In genomic region chr3:93360045-93360444, GRCm38 (mm10) we compare ENCODE assay signal across 9 mouse cellular contexts. TPM values are rescaled to one million over a fixed set of nuclear protein-coding genes. Genes with fewer than 3 reads are reported as not detected.
DNase-seq lines count a peak whose midpoint lies in the region; ATAC-seq and TF ChIP-seq lines count a peak whose summit lies in the region.
"Had no signal": no experiment of that assay in that cellular context is flagged by ENCODE, and none has a peak within 500 bp of the region (broad histone marks: within the 10 kb centered on the region; RNA-seq: fewer than 3 reads in every experiment).

No protein-coding gene starts in this region.

- no peak for ATAC-seq in cerebellum, adult (ENCODE audit: insufficient number of reproducible peaks, low FRiP score, low TSS enrichment)
- ATAC-seq in common myeloid progenitor, adult 5-6 weeks (replicated peaks; ENCODE audit: low read depth, poor library complexity, severe bottlenecking): peak; percentile 84
- ATAC-seq in midbrain, embryonic 14.5 days (ENCODE audit: low FRiP score, low TSS enrichment): no peak

- H3K4me3 ChIP-seq in ES-Bruce4 (ENCODE audit: low read depth, low read length): no peak overlapping the region
- no peak overlapping the region for H3K4me3 ChIP-seq in midbrain, embryonic 14.5 days (replicated peaks; ENCODE audit: low read depth, low read length)
- H3K4me3 ChIP-seq in thymus, adult 2 months (ENCODE audit: control insufficient read depth, insufficient read depth, low read length): no peak overlapping the region
- H3K4me3 ChIP-seq: liver, embryonic 15.5 days had no signal

- no peak overlapping the region for H3K4me2 ChIP-seq in midbrain, embryonic 14.5 days (ENCODE audit: low read length)
- H3K4me2 ChIP-seq: liver, embryonic 15.5 days had no signal

- no peak for TF ChIP-seq POLR2A in ES-Bruce4 (IDR thresholded peaks at IDR 0.05; ENCODE audit: insufficient read depth, low read length)
- no peak for TF ChIP-seq POLR2A in thymus, adult 2 months (IDR thresholded peaks at IDR 0.05; ENCODE audit: control insufficient read depth, extremely low read depth, insufficient read depth, low read length, poor library complexity)

- DNase-seq in cerebellum, postnatal 14 days: peak; percentile 46 to 71
- peak; percentile 33 to 57 for DNase-seq in gastrocnemius, postnatal 4 days (ENCODE audit: low spot score in 2 of 2)
- peak; percentile 73 to 75 for DNase-seq in left cerebral cortex, adult 18-20 months (ENCODE audit: low spot score in 2 of 2)
- peak; percentile 61 for DNase-seq in midbrain, embryonic 14.5 days
- DNase-seq in thymus, adult 2 months: peak; percentile 53

- 19% methylated on average over 7 of the region's 7 CpGs for WGBS in midbrain, embryonic 14.5 days
- 21% methylated on average over 7 of the region's 7 CpGs for WGBS in thymus, adult 2 months

- H3K4me1 ChIP-seq in ES-Bruce4 (ENCODE audit: control insufficient read depth, insufficient read depth, low read length): no peaks in the 10 kb centered on the region
- no peaks in the 10 kb centered on the region for H3K4me1 ChIP-seq in midbrain, embryonic 14.5 days (ENCODE audit: control insufficient read depth, insufficient read depth, low read length)
- no peaks in the 10 kb centered on the region for H3K4me1 ChIP-seq in thymus, adult 2 months (replicated peaks; ENCODE audit: control insufficient read depth, insufficient read depth, low read length)
- H3K4me1 ChIP-seq: liver, embryonic 15.5 days had no signal

- no peak for TF ChIP-seq EP300 in ES-Bruce4 (IDR thresholded peaks at IDR 0.05; ENCODE audit: insufficient read depth, low read depth, low read length)

- H3K9ac ChIP-seq in ES-Bruce4 (ENCODE audit: low read depth, poor library complexity, severe bottlenecking): no peak overlapping the region
- no peak overlapping the region for H3K9ac ChIP-seq in midbrain, embryonic 14.5 days (replicated peaks; ENCODE audit: low read length)
- H3K9ac ChIP-seq: liver, embryonic 15.5 days had no signal

- no peaks in the 10 kb centered on the region for H3K9me3 ChIP-seq in ES-Bruce4 (replicated peaks; ENCODE audit: control insufficient read depth, insufficient read depth, low read length, poor library complexity, severe bottlenecking)
- H3K9me3 ChIP-seq in midbrain, embryonic 14.5 days (ENCODE audit: control insufficient read depth, low read length): no peaks in the 10 kb centered on the region
- H3K9me3 ChIP-seq: liver, embryonic 15.5 days had no signal

- peaks cover 3% of the 10 kb centered on the region for H3K36me3 ChIP-seq in ES-Bruce4 (ENCODE audit: control insufficient read depth, insufficient read depth, low read length, poor library complexity, severe bottlenecking)
- H3K36me3 ChIP-seq in midbrain, embryonic 14.5 days (ENCODE audit: control insufficient read depth, insufficient read depth, low read length): no peaks in the 10 kb centered on the region
- H3K36me3 ChIP-seq in thymus, adult 2 months (ENCODE audit: control insufficient read depth, insufficient read depth, low read length): no peaks in the 10 kb centered on the region
- H3K36me3 ChIP-seq: liver, embryonic 15.5 days had no signal

- H3K27me3 ChIP-seq in ES-Bruce4 (ENCODE audit: control insufficient read depth, insufficient read depth, low read length, poor library complexity, severe bottlenecking): no peaks in the 10 kb centered on the region
- no peaks in the 10 kb centered on the region for H3K27me3 ChIP-seq in midbrain, embryonic 14.5 days (ENCODE audit: control insufficient read depth, insufficient read depth, low read length)
- no peaks in the 10 kb centered on the region for H3K27me3 ChIP-seq in thymus, adult 2 months (ENCODE audit: control insufficient read depth, insufficient read depth, low read length)
- H3K27me3 ChIP-seq: liver, embryonic 15.5 days had no signal

- TF ChIP-seq CTCF in ES-Bruce4 (IDR thresholded peaks at IDR 0.05; ENCODE audit: low read depth, low read length): peak; percentile 91
- TF ChIP-seq CTCF in thymus, adult 2 months (IDR thresholded peaks at IDR 0.05; ENCODE audit: borderline replicate concordance, control insufficient read depth, extremely low read depth, insufficient read depth, low read length, poor library complexity): peak; percentile 75; the same call in 1 of the 2 replicates

- no peak overlapping the region for H3K27ac ChIP-seq in ES-Bruce4 (ENCODE audit: insufficient read depth, low read length)
- H3K27ac ChIP-seq in midbrain, embryonic 14.5 days (replicated peaks; ENCODE audit: low read depth, low read length): no peak overlapping the region
- H3K27ac ChIP-seq in thymus, adult 2 months (ENCODE audit: control insufficient read depth, insufficient read depth, low read length): no peak overlapping the region
- H3K27ac ChIP-seq: liver, embryonic 15.5 days had no signal

RNA-seq across cellular contexts. Expression of gene Rptn, which starts 33.5 kb away (rescaled TPM):
- not detected in 2 replicates for polyA plus RNA-seq in ES-Bruce4 (2011; ENCODE audit: insufficient read depth, insufficient read length, low read depth, missing spikeins)
- total RNA-seq in common myeloid progenitor, adult 5-6 weeks (2017): not detected in 2 replicates
- not detected for total RNA-seq in gastrocnemius, postnatal 4 days (2021)
- not detected for total RNA-seq in left cerebral cortex, adult 18-20 months (2021)
- polyA plus RNA-seq in midbrain, embryonic 14.5 days (2014; fragmentation: Nextera tagmentation; extraction: Ambion mirVana): not detected in 2 replicates
- 1.5 and 1.6 TPM in 2 replicates for polyA plus RNA-seq in thymus, adult 2 months (2012; rRNA removed)
- polyA plus RNA-seq: liver, embryonic 15.5 days had no signal

RNA-seq across cellular contexts. Expression of gene Hrnr, which starts 40.5 kb away (rescaled TPM):
- polyA plus RNA-seq in ES-Bruce4 (2011; ENCODE audit: insufficient read depth, insufficient read length, low read depth, missing spikeins): not detected in 2 replicates
- not detected in 2 replicates for total RNA-seq in common myeloid progenitor, adult 5-6 weeks (2017)
- under 1 TPM; 0.05 to 0.21 TPM for total RNA-seq in gastrocnemius, postnatal 4 days (2021)
- total RNA-seq in left cerebral cortex, adult 18-20 months (2021): under 1 TPM in 1 of 2 experiments, not detected in 1; 0.07 TPM
- not detected in 2 replicates for polyA plus RNA-seq in midbrain, embryonic 14.5 days (2014; fragmentation: Nextera tagmentation; extraction: Ambion mirVana)
- 0.18 and 0.23 TPM in 2 replicates for polyA plus RNA-seq in thymus, adult 2 months (2012; rRNA removed)
- polyA plus RNA-seq: liver, embryonic 15.5 days had no signal
